Mouse (Mus musculus): ENCODE measurements around the gene Hk2.

DNA sequence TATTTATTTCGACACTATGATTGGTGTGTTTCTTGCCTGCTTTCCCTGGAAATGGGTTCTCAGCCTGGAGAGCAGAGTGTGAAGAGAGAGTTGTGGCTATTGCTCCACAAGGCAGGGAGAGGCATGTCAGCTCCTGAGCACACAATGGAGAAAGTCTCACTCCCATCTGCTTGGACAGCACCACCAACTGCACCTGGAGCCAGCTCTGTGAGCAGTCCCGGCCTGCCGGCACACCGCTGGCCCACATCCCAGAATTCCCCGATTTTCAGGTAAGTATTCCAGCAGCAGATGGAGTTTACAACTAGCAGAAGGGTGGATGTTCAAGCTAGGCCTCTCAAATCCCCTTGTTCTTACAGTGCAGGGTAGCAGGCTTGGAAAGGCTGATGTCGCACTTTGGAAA lies 59.0 kb downstream of the Hk2 start:
- TF ChIP-seq CTCF (IDR thresholded peaks at IDR 0.05; ENCODE audit: low read depth): no peak
- TF ChIP-seq EP300 (IDR thresholded peaks at IDR 0.05; ENCODE audit: low read depth): no peak
